Mouse (Mus musculus): ENCODE results near the gene Gm3667.
"Not testable (repeated sequence)": the region's sequence is repeated elsewhere in the genome, so short reads cannot be mapped to it uniquely, and the experiment has no call there.

The Gm3667 gene

DNA sequence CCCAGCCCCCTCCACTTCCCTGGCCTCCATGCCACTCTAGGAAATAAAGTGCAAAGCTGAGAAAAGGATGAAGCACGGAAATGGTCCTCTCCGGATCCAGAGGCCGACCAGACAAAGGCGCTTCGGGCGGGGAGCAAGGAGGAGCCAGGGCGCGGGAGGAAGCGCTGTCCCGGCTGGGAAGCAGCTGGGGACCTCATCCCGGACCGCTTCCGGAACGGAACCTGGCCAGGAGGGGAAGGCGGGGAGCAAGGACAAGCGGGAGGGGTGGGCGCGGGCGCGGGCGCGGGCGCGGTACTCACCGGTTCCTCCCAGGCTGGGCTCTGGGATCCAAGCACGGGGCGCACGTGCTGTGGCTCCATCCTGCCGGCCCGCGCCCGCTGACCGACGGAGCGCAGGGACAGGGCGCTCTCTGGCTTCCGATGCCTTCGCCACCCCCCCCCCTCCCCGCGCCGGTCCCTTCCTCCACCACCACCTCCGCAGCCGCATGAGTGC, at the start of gene Gm3667:
TSS of gene Gm3667 (minus strand) at position 442 of the 492 bp plus-strand sequence.
- DNase-seq (ENCODE audit: low read depth, low spot score), result not testable (repeated sequence)

DNA sequence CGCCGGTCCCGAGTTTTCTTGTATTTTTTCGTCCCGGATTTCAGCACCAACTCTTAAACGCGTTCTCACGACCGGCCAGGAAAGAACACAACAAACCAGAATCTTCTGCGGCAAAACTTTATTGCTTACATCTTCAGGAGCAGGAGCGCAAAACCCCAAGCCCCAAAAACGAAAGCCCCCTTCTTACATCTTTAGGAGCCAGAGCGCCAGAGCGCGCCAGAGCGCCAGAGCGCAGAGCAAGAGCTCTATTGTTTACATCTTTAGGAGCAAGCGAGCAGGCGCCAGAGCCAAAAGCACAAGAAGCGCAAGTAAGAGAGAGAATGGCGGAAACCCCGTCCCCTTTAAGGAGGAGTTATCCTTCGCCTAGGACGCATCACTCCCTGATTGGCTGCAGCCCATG, 10.1 kb upstream of the Gm3667 start:
- not testable (repeated sequence) for DNase-seq (ENCODE audit: low read depth, low spot score)

DNA sequence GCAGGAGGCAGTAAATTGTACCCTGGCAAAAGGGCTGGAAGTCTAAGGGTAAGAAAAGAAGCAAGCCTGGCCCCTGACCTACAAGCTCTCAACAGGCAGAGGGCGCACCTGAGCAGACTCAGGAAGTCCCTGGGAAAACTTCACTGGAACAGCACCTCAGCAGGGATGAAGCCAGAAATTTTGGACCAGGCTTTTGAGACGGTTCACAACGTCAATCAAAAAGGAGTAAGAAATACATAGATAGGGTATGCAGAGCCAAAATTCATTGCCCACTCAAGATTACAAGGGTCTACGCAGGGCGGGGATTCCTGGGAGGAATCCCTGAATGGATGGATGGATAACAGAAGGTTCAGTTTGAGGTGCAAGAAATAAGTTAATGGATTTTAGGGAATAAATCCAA, 951 bp downstream of the Gm3667 start:
- not testable (repeated sequence) for DNase-seq (ENCODE audit: low read depth, low spot score)

DNA sequence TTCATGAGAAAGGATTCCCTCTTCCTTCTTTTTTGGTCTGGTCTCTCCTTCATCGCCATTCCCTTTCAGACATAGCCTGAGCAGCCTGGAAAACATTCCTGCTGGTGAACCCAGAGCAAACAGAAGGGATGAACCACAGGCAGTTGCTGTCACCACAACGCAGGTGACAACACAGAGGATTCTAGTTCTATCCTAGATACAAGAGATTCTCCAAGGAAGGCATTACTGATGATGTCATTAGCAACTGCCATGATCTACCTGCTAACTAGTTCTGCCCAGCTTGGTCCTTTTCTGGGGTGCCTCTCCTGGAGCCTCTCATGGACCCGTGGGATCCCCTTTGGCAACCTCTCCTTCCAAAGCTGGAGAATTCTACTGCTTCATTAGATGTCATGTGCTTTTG, 49.6 kb downstream of the Gm3667 start, which contains the start of gene Gm3642:
TSS of gene Gm3642 (minus strand) at position 101 of the 400 bp plus-strand sequence.
- DNase-seq (ENCODE audit: low read depth, low spot score), result not testable (repeated sequence)

DNA sequence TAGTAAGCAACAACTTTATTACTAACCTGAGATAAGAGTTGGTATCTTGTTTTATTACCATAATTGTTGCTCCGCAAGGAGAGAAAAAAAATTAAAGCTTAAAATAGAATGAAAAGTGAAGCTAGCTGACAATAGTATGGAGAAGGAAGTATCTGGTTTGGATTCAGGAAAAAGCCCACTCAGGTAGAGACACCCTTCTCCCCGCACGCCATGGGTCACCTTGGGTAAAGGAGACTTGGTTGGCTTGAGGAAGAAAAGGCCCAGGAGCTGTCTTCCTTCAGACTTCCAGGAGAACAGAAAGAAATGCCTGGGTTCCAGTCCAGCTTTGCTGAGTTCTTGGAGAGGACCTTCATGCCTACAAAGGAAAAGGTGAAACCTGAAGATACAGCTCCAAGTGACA, 66.5 kb downstream of the Gm3667 start:
- not testable (repeated sequence) for DNase-seq (ENCODE audit: low read depth, low spot score)

Data from ES-CJ7 (cell line).